Mouse (Mus musculus) midbrain, postnatal 0 days (tissue): Measurements from ENCODE around the gene Fdx1. TPM values are rescaled to one million over a fixed set of nuclear protein-coding genes. Genes with fewer than 3 reads are reported as not detected.

Experiments used
- ATAC-seq: fragments of 200-750 bp; cut with Nextera tagmentation; 2 replicates; pipeline ENCODE4 v1.8.0; 2017; ENCODE audit warnings: moderate number of reproducible peaks, mild to moderate bottlenecking, moderate TSS enrichment, moderate library complexity; ENCODE audit not compliant: low FRiP score
- DNase-seq: peaks from one replicate; pipeline ENCODE4 v3.0.0-alpha.2; 2015; ENCODE audit warnings: low spot score
- H3K27ac ChIP-seq: fragments of 300-500 bp; sonication (generic); 2 replicates; pipeline ENCODE4 v1.5.1; 2014; ENCODE audit warnings: low read depth, mild to moderate bottlenecking, low read length, mixed read lengths
- H3K27me3 ChIP-seq: fragments of 300-500 bp; sonication (generic); 2 replicates; pipeline ENCODE4 v1.6.1; 2014; ENCODE audit warnings: low read length, control low read depth, mixed read lengths; ENCODE audit not compliant: insufficient read depth
- H3K36me3 ChIP-seq: fragments of 300-500 bp; sonication (generic); 2 replicates; pipeline ENCODE4 v1.6.1; 2014; ENCODE audit warnings: low read length, control low read depth, mixed read lengths; ENCODE audit not compliant: insufficient read depth
- H3K4me1 ChIP-seq: fragments of 300-500 bp; sonication (generic); 2 replicates; pipeline ENCODE4 v1.6.1; 2014; ENCODE audit warnings: mild to moderate bottlenecking, control low read depth, antibody characterized with exemption, low read length, mixed read lengths; ENCODE audit not compliant: insufficient read depth
- H3K4me2 ChIP-seq: fragments of 300-500 bp; sonication (generic); 2 replicates; pipeline ENCODE4 v1.6.1; 2014; ENCODE audit warnings: low read depth, mild to moderate bottlenecking, low read length, mixed read lengths; ENCODE audit not compliant: poor library complexity, severe bottlenecking
- H3K4me3 ChIP-seq: fragments of 300-500 bp; sonication (generic); 2 replicates; pipeline ENCODE4 v1.5.1; 2014; ENCODE audit warnings: low read depth, mild to moderate bottlenecking, low read length, moderate library complexity
- H3K9ac ChIP-seq: fragments of 300-500 bp; sonication (generic); replicated peaks from 2 replicates; pipeline ENCODE4 v1.6.1; 2014; ENCODE audit warnings: mild to moderate bottlenecking, low read length, moderate library complexity, mixed read lengths; ENCODE audit not compliant: poor library complexity, severe bottlenecking
- H3K9me3 ChIP-seq: fragments of 300-500 bp; sonication (generic); 2 replicates; pipeline ENCODE4 v1.6.1; 2016; ENCODE audit warnings: low read length, control low read depth
- CTCF ChIP-seq: IDR thresholded peaks from 2 replicates; pipeline ENCODE4 v1.5.1; 2016; ENCODE audit warnings: antibody characterized with exemption, mild to moderate bottlenecking
- WGBS: fragments of 180-500 bp; shearing (Covaris S2); extraction: QIAGEN DNeasy Blood & Tissue Kit; methylation state at CpG from one replicate; pipeline ENCODE4 v1.1.7; 2014; 5-methylcytosine and 5-hydroxymethylcytosine counted together
- polyA plus RNA-seq: library from polyadenylated mRNA; unstranded; fragments of >200 nt; fragmentation: Nextera tagmentation; extraction: Ambion mirVana; gene quantifications from 2 replicates; pipeline ENCODE4 v1.2.1, GENCODE M21; 2015
- total RNA-seq: library from RNA; depleted of rRNA; stranded (reverse); fragments of >200 nt; gene quantifications from 2 replicates; pipeline ENCODE4 v1.2.3, GENCODE M21; 2014

Fdx1 gene
- total and polyA plus RNA-seq, 2 experiments from 2014 or later = 18.0 to 39.1 TPM

GRCm38 (mm10) chr9:51985493-51986099, 22.2 kb upstream of the Fdx1 start:
- ATAC-seq (no peak), DNase-seq (peak; percentile 75)
- Histone ChIP-seq H3K4me1 (no peaks in the 10 kb centered on the region), H3K9ac (no peak overlapping the region), H3K27me3 (no peaks in the 10 kb centered on the region), H3K4me3 (no peak overlapping the region), H3K4me2 (no peak overlapping the region), H3K36me3 (no peaks in the 10 kb centered on the region), H3K27ac (0 out of 2 replicates have a peak overlapping the region, but pooled peaks have one; percentile 12), H3K9me3 (no peaks in the 10 kb centered on the region)
- 71% methylated on average over 11 of the region's 11 CpGs for WGBS
- TF ChIP-seq CTCF = no peak

DNA sequence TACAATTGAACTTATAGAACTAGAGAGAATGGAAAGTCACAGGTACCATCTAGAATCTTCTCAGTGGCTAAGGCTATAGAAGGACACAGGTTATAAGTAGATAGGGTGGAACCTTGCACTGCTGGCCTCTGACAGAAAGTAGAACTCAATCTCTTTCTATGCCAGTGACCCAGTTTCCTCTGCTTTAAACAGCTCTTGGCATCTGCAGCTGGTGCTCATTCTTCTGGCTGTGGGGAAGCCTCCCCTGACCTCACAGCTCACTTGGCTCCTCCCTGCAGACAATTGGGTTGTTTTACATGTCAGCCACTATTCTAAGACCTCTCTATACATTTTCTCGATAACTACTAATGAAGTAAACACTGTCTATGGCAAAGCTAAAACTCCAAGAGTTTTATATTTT, 17.8 kb upstream of the Fdx1 start:
- ATAC-seq = no peak
- 83% methylated on average over 1 of the region's 1 CpGs for WGBS
- no peak overlapping the region for H3K4me2 ChIP-seq

GRCm38 (mm10) chr9:51979301-51979700, 15.9 kb upstream of the Fdx1 start:
- no peak overlapping the region for H3K4me2 ChIP-seq
- H3K9ac ChIP-seq = no peak overlapping the region
- H3K9me3 ChIP-seq = no peaks in the 10 kb centered on the region
- TF ChIP-seq CTCF = no peak
- H3K27ac ChIP-seq = no peak overlapping the region
- no peaks in the 10 kb centered on the region for H3K27me3 ChIP-seq
- DNase-seq (no peak), ATAC-seq (no peak)
- no peaks in the 10 kb centered on the region for H3K4me1 ChIP-seq
- no peaks in the 10 kb centered on the region for H3K36me3 ChIP-seq
- no peak overlapping the region for H3K4me3 ChIP-seq
- 95% methylated on average over 6 of the region's 6 CpGs for WGBS

More for the DNA sequence above, 17.8 kb upstream of the Fdx1 start:
- no peak overlapping the region for H3K27ac ChIP-seq
- H3K9me3 ChIP-seq = no peaks in the 10 kb centered on the region
- H3K4me3 ChIP-seq = no peak overlapping the region
- no peaks in the 10 kb centered on the region for H3K36me3 ChIP-seq
- no peak for TF ChIP-seq CTCF
- no peak for DNase-seq
- no peaks in the 10 kb centered on the region for H3K4me1 ChIP-seq
- no peaks in the 10 kb centered on the region for H3K27me3 ChIP-seq
- no peak overlapping the region for H3K9ac ChIP-seq

GRCm38 (mm10) chr9:51978545-51979259, 15.3 kb upstream of the Fdx1 start:
- WGBS = 73% methylated on average over 6 of the region's 6 CpGs
- ATAC-seq (no peak), DNase-seq (no peak)
- no peak overlapping the region for H3K9ac ChIP-seq
- H3K27ac ChIP-seq = no peak overlapping the region
- H3K9me3 ChIP-seq = no peaks in the 10 kb centered on the region
- no peaks in the 10 kb centered on the region for H3K36me3 ChIP-seq
- no peak overlapping the region for H3K4me3 ChIP-seq
- no peaks in the 10 kb centered on the region for H3K4me1 ChIP-seq
- H3K27me3 ChIP-seq = no peaks in the 10 kb centered on the region
- no peak overlapping the region for H3K4me2 ChIP-seq
- no peak for TF ChIP-seq CTCF

GRCm38 (mm10) chr9:51977439-51978000, 14.2 kb upstream of the Fdx1 start:
- DNase-seq (peak; percentile 73), ATAC-seq (0 out of 2 replicates have a peak, but pooled peaks have one; percentile 52)
- Histone ChIP-seq H3K27ac (no peak overlapping the region), H3K9ac (no peak overlapping the region), H3K9me3 (no peaks in the 10 kb centered on the region), H3K4me2 (no peak overlapping the region), H3K4me3 (no peak overlapping the region), H3K4me1 (no peaks in the 10 kb centered on the region), H3K27me3 (no peaks in the 10 kb centered on the region), H3K36me3 (no peaks in the 10 kb centered on the region)
- 40% methylated on average over 5 of the region's 5 CpGs for WGBS
- peak; percentile 77 for TF ChIP-seq CTCF

- TF ChIP-seq CTCF = no peak
These were observed 11.5 kb upstream of the Fdx1 start for GRCm38 (mm10) chr9:51974871-51975270.

More at GRCm38 (mm10) chr9:51974871-51975270, 11.5 kb upstream of the Fdx1 start:
- Histone ChIP-seq H3K4me1 (no peaks in the 10 kb centered on the region), H3K36me3 (no peaks in the 10 kb centered on the region), H3K27me3 (no peaks in the 10 kb centered on the region), H3K9me3 (no peaks in the 10 kb centered on the region), H3K4me3 (no peak overlapping the region), H3K9ac (no peak overlapping the region), H3K27ac (no peak overlapping the region), H3K4me2 (no peak overlapping the region)
- ATAC-seq (no peak), DNase-seq (no peak)
- 88% methylated on average over 4 of the region's 4 CpGs for WGBS
